Mouse (Mus musculus) CD4-positive naive resting alpha-beta T cell, adult 57 days (primary cell): Measurements from ENCODE around the gene Car14. TPM values are rescaled to one million over a fixed set of nuclear protein-coding genes. Genes with fewer than 3 reads are reported as not detected.

Source experiments
- total RNA-seq: library from RNA; stranded (reverse); gene quantifications from one replicate; pipeline ENCODE4 v1.2.4, GENCODE M21; 2023

Car14 gene
- total RNA-seq, result not detected

DNA sequence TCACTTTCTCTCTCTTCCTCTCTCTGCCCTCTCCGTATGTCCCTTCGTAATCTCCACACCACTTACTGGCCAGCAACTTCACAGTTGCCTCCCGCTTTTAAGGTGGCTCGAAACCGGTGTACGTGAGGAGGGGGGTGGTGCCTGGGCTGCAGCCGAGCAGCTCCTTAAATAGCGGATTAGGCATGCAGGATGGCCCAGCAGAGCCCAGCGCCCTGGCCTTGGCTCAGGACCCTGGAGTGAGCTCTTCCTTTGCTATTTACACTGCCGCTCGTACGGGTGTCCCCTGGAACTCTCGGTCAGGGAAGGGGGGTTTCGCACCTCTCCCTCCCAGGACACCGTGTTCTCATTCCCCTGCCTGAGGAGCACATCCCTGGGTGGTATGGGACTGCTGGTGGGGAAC, at the start of gene Car14:
Gene Car14 (minus strand): TSS at position 124 of the 400 bp plus-strand sequence.

DNA sequence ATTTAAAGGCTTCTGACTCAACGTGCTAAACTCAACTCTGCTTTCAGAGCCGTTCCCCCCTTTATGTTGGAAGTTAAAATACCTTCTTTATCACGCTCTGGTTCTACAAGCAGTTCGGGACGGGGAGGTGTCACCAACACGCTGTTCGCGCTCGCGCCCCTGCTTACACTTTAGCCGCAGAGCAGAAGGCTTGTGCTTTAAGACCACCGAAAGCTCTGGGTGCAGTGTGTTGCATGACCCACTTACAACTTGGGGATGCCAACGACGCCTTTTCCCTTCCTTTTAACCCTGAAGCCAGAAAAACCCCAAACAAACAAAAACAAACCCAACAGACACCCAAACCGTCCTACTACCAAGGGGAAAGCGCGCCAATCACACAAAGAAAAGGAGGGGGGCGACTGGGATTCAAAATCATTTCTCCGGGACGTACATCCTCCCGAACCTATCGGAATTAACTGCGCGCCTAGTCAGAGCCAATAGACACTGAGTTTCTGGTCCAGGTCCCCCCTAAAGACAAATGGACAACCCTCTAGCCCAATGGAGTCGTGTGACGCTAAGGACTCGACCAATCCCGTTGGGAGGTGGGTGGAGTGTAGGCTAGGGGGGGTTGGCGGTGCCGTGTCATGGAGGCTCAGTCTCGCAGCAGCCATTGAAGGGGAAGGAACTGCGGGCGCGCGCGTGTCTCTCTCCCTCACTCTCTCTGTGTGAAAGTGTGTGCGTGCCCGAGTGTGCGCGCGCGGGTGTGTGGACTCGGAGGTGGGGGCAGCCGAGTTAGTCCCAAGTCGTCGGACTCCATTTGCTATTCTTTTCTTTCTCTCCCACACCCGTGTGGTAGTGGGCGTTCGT, 24.4 kb upstream of the Car14 start, which contains the start of gene Anp32e:
Gene Anp32e (plus strand): TSS at position 589 of the 846 bp plus-strand sequence.

DNA sequence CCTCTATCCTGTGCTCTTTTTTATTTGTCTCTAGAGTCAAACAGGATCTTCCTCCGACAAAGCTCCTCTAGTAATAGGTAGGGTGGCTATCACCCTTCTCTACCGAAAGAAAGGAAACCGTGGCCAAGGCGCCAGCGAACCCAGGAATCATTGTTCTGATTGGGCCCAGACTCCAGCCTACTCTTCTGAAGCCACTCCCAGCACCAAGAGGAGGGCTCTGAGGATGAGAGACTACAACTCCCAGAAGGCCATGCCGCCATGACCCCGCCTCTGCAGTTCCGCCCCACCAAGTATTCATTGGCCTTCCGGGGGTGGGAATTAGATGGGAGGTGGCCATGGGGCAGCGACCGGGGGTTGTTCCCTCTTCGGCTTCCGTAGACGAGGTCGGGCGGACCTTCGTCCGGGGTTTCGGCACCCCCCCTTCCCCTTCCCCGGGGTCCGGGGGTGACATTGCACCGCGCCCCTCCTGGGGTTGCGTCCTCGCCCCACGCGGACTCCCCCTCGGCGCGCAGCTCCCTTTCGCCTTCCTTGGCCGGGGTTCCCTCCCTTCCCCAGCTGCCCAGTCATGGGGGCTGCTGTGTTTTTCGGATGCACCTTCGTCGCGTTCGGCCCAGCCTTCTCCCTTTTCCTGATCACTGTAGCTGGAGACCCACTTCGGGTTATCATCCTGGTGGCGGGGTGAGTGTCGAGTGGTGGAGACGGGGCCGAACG, 10.7 kb downstream of the Car14 start, which contains the start of gene Aph1a:
Gene Aph1a (plus strand): TSS at position 364 of the 711 bp plus-strand sequence.

GRCm38 (mm10) chr3:95891211-95892065, 13.1 kb downstream of the Car14 start, which contains the start of gene BC028528:
TSS of gene BC028528 (minus strand) at chr3:95892005.

DNA sequence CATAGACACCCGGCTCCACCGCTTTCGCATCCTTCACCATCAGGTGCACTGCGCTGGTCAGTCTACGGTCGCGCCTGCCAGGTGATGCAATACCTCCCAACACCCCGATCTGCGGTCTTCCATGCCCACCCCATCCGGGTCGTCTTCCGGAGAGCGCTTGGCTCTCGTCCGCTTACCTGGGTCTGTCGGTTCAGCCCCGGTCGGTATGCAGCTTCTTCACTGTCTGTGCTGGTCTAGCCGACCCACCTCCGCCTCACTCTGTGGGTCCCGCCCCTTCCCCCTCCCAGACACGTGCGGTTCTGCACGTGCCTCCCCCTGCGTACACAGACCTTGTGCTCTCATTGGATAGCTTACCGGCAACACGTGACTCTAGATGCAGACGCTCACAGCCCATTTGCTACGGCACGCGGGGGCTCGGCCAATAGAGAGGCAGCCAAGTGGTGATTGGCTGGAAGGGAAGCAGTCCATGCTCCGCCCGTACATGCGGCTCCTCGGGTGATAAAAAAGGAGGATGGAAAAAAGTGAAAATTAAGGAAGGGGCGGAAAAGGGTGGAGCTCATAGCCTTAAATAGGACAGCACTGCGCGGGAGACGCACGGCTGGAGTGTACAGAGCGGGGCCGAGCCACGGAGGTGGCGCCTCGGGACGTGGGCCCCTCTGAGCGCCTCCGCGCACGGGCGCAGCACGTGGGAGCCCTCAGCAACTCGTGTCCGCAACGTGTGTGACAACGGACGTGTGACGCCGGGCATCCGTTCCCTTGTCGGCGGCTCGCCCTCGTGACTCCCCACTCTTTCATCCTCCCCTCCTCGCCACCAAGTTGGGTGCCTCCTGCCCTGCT, 22.3 kb downstream of the Car14 start, which contains the start of gene Ciart:
Gene Ciart (minus strand): TSS at position 273 of the 837 bp plus-strand sequence.

DNA sequence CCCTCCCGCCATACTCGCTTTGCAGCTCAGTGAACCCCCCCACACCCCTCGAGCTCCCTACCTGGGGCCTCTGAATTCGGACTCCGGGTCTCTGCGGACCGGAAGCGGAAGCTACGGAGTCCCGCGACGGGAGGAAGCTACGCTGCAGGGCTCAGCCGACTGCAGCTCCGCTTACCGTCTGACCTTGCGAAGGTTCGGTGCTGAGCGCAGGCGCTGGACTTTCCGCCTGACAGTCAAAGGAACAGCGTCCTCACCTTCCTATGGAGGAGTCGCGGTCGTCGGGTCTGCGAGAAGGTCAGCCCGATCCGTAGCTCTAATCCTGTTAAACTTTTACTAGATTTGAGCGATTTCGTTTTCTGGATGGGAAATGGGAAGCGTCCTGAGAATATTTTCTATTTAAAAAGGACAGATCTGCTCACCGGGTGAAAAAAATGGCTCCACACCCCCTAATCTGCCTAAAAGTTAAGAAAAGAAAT, 33.1 kb downstream of the Car14 start, which contains the start of gene Mrps21:
Gene Mrps21 (minus strand): TSS at position 128 of the 476 bp plus-strand sequence.

DNA sequence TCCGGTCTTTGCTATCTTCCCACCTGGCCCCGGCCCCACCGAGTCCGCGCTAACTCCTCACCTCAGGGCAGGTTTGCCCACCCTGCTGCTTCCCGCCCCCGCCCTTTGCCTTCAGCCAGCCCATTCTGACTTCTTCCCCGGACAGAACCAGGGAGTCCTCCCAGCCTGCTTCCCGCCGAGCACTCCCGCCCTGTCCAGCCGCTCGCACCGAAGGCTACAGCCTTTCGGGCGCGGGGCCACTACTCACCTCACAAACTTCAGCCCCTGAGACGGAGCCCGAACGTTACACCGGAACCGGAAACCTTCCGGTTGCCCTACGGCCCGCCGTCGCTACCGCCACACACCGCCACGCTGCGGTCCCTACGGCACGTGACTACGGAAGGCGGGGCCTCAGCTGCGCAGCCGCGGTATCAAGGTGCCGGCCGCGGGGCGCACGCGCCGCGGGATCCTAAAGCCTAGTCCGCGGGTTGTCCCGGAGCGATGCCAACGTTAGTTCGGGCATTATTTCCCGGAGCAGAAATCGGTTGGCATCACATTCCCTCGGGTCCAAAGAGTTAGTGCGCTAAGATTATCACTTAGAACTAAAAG, 48.9 kb downstream of the Car14 start, which contains the start of gene Prpf3:
Gene Prpf3 (minus strand): TSS at position 384 of the 588 bp plus-strand sequence.

Other genes starting within 250 kb of the Car14 start
- gene Mcl1, start 245.9 kb downstream of the Car14 start, total RNA-seq, result 357 TPM
- gene Adamtsl4, start 216.8 kb downstream of the Car14 start, total RNA-seq, result 14.0 TPM
- gene Ecm1, start 165.1 kb downstream of the Car14 start, total RNA-seq, result 170 TPM
- gene Tars2, start 144.5 kb downstream of the Car14 start, total RNA-seq, result 127 TPM
- gene Rprd2, start 85.8 kb downstream of the Car14 start, total RNA-seq, result 114 TPM
- 74.2 TPM for gene Prpf3, start 48.8 kb downstream of the Car14 start, total RNA-seq
- gene Mrps21, start 33.2 kb downstream of the Car14 start, total RNA-seq, result 76.7 TPM
- 23.9 TPM for gene Ciart, start 22.4 kb downstream of the Car14 start, total RNA-seq
- 2.3 TPM for gene BC028528, start 12.7 kb downstream of the Car14 start, total RNA-seq
- gene Aph1a, start 10.7 kb downstream of the Car14 start, total RNA-seq, result 47.5 TPM
- 98.7 TPM for gene Anp32e, start 24.6 kb upstream of the Car14 start, total RNA-seq
- 21.9 TPM for gene Plekho1, start 91.3 kb upstream of the Car14 start, total RNA-seq
- 15.1 TPM for gene Vps45, start 153.8 kb upstream of the Car14 start, total RNA-seq
- 20.8 TPM for gene Otud7b, start 199.8 kb upstream of the Car14 start, total RNA-seq